Mouse (Mus musculus) layer of hippocampus, postnatal 14 days (tissue): ENCODE results near the gene Plaa. TPM values are rescaled to one million over a fixed set of nuclear protein-coding genes. Genes with fewer than 3 reads are reported as not detected.
"Not testable (repeated sequence)": the region's sequence is repeated elsewhere in the genome, so short reads cannot be mapped to it uniquely, and the experiment has no call there.

ENCODE experiments used
- DNase-seq, 2 experiments: peaks; one replicate each; pipeline ENCODE4 v3.0.0; 2021 to 2022; ENCODE audit warnings: low spot score in 2 of 2, mixed read lengths in 1 of 2
- long read RNA-seq, 2 experiments: library from polyadenylated mRNA; stranded (forward); transcript quantifications; one replicate each; pipeline ENCODE4 v2.0.0; 2021
- total RNA-seq, 2 experiments: library from RNA; stranded (reverse); gene quantifications; 2 replicates each; pipeline ENCODE4 v1.2.3; 2021

Gene Plaa
- total RNA-seq = 10 to 100 TPM; 56.5 to 60.9 TPM
- long read RNA-seq, experiment 1, transcript Plaa-201 (14 exons, 2,784 nt) = major isoform, 41 of 51 reads
- long read RNA-seq, experiment 1, partial matches to known transcripts = 3 of 51 reads
- long read RNA-seq, experiment 1, other reads (novel, unspliced or antisense) = 6 of 51 reads
- long read RNA-seq, experiment 2, transcript Plaa-201 (14 exons, 2,784 nt) = major isoform, 49 of 59 reads
- long read RNA-seq, experiment 2, partial matches to known transcripts = 3 of 59 reads
- long read RNA-seq, experiment 2, other reads (novel, unspliced or antisense) = 7 of 59 reads

GRCm38 (mm10) chr4:94603031-94603629 is at the start of gene Plaa:
Gene Plaa (minus strand): TSS chr4:94603244.
- DNase-seq = peak; percentile 94 to 96

DNA sequence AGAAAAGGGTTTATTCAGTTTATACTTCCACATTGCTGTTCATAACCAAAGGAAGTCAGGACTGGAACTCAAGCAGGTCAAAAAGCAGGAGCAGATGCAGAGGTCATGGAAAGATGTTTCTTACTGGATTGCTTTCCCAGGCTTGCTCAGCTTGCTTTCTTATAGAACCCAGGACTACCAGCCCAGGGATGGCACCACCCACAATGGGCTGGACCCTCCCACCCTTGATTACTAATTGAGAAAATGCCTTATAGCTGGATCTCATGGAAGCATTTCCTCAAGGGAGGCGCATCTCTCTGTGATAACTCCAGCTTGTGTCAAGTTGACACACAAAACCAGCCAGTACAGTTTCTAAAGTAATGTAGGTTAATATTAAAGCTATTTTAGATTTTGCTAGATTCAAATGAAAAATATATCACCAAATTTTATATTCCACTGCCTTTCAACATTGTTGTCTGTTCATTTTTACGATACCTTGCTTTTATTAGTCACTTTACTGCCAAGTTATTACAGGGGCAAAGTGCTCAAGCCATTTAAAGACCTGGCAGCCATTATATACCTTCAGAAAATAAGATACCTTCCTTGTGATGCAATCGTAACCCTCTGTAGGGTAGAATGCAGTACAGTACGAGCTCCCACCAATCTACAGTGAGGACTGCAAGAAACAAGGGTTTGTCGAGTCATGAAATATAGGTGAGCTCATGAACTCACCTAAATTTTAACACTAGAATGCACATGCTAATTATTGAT is 47.6 kb upstream of the Plaa start:
- DNase-seq = not testable (repeated sequence)

DNA sequence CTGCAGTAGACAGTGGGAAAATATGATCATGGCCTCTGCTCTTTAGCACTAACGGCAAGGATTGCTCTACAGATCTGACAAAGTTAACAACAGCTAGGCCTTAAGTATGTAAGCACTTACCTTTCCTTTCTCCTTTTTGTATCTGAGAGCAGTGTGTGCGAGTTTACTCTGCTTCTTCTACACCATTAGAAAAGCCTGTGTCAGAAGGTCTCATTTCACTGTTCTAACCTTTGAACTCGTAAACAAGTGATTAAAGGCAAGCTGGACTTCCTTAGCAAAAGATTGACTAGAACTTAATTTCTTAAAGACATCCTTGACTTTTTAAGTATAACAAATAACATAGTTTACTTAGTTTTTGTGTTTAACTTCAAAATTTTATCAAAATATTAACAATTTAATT is 46.9 kb upstream of the Plaa start, which contains the start of gene Lrrc19:
TSS of gene Lrrc19 (minus strand) at position 225 of the 400 bp plus-strand sequence.
- no peak for DNase-seq

DNA sequence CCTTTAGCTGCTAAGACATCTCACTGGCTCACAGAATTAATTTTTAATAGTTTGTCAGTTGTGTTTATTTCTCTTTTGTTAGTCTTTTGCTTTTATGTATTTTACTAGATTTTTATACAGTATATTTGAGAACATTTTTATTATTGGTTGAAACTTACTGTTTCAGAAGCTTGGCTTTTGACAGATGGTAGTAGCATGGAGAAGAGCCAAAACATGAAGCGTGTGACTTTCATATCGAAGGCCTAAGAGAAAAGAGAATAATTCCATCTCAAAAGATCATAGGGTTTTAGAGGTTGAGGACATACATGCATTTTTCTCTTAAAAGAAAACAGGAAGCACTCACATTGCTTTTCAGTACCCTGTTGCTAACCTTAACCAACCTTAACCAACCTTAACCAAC is 40.1 kb upstream of the Plaa start:
- peak in 1 of 2 experiments; percentile 51 for DNase-seq

GRCm38 (mm10) chr4:94620077-94620476 is 17.0 kb upstream of the Plaa start:
- no peak for DNase-seq

- DNase-seq = no peak
These were observed 11.6 kb upstream of the Plaa start for GRCm38 (mm10) chr4:94614627-94615006.

GRCm38 (mm10) chr4:94613972-94614626 is 11.1 kb upstream of the Plaa start, which contains the start of gene Ift74:
Gene Ift74 (plus strand): TSS chr4:94614491.
- DNase-seq = peak; percentile 92 to 96

- DNase-seq = no peak
These were observed 7.3 kb upstream of the Plaa start for GRCm38 (mm10) chr4:94610339-94610738.

DNA sequence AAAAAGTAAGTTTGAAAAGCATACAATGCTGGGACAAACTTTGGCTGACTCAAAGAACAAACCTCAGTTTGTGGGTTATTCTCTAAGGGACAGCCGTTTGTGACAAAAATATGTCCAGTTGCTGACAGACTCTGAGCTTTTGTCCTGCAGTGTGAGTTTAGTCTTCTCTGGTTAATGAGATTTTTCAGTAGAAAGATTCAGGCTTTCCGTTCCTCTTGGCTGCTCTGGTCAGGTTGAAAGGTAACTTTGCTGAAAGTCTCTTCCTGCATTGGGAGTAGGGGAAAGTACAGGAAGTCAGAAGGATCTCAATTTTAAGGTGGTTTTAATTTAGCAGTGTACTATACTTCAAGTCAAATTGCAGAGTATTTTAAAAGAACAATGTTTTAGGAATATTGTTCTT is 2.5 kb upstream of the Plaa start:
- no peak for DNase-seq

DNA sequence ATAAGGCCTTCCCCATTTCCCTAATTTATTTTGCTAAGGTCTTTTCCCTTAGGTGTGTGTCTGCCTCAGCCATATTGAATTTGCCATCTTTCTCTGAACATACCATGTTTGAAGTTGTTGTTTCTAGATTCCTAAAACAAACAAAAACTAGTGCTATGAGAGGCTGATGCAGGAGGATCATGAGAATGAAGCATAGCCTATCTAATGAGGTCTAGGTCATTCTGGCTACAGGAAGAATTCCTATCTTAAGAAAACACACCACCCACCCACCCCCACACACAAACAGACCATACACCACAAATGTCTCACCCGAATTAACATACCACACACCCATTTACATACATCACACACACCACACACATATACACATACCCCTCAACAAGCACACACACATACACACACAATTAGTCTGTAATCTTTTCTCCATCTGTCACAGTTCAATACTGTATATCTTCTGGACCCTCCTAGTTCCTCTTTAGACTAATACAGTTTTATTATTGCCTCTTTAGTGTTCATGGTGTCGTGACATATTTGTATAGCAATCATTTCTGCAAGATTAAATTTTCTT is 1.5 kb upstream of the Plaa start:
- DNase-seq = no peak

DNA sequence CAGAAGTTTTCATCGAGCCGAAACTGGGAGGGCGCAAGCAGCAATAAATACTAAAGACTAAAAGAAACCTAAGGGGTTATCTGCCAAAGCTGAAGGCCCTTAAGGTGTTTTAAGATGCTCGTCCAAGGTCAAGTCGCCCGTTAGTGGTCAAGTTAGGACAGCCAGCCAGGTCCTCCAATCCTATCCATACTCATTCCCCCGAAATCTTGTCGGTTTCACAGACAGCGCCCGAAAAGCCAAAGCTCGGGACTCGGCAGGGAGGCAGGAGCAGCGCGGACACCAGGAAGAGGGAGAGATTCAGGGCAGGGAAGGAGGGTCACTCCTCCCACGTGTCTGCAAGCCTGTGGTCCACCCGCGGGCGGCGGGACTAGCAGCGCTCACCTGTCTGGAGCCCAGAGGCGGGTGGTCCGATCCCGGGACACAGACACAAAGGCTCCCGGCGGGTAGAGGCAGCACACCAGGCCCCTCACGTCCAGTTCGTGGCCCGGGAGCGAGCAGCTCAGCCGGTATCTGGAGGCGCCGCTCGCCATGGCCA is 481 bp downstream of the Plaa start:
- DNase-seq = no peak

DNA sequence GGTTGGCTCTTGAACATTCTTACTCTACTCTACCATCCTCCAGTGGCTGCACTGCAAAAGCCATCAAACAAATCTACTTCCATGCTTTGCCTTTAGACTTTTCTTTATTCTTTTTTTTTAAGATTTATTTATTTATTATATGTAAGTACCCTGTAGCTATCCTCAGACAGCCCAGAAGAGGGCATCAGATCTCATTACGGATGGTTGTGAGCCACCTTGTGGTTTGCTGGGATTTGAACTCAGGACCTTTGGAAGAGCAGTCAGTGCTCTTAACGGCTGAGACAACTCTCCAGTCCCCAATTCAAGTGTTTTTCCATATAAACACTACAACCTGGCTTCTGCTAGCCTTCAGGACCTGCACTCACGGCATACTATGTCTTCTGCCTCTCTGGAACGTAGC is 1.6 kb downstream of the Plaa start:
- no peak for DNase-seq

DNA sequence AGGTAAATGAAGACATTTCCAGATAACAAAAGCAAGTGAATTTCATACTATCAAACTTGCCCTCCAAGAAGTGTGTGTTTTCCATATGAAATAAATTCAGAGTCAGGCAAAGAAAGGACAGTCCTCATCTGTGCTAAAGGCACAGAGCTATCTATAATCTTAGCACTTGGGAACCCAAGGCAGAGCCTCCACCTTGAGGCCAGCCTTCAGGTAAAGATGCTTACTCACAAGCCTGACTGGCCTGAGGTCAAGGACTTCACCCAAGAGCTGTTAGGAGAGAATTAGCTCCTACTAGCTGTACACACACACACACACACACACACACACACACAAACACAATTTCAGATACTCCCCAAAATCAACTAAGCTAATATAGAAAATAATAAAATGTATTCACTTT is 10.3 kb downstream of the Plaa start:
- DNase-seq = no peak

DNA sequence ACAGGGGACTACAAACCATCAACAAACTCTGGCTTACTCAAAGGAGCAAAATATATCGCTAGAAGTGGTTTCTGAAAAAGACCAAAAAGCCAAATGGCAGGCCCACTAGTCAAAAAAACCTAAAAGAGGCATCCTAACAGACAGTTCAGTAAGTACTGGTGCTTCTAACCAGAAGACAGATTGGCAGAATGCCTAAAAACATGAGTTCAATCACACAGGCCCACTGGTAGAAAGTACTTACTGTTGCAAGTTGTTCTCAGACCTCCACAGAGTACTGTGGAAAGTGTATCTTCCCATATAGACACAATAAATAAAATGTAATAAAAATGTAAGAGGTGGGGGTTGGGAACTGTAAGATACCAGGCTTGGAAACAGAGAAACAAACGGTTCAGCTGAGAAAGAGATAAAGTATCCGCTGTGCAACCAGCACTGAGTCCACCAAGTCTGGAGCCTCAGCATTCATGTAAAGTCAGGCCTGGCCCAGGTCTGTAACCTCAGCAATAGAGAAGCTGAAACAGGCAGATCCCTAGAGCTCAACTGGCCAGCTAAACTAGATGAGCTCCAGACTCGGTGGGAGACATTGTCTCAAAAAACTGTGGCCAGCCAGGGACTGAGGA is 11.2 kb downstream of the Plaa start:
- no peak for DNase-seq

DNA sequence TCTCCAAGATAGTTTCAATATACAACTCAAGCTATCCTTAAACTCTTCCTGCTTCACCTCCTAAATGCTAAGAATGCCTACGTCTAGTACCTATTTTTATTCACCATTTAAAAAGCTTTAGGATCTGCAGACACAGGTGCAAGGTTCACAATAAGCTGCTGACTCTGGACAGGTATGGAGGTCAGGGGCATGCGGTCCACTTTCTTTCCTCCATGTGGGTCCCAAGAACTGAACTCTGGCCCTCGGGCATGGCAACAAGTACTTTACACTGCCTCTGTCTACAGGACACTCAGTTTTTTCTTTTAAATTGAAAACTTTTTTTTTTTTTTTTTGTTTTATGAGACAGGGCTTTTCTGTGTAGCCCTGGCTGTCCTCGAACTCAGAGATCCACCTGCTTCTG is 30.4 kb downstream of the Plaa start:
- no peak for DNase-seq

- DNase-seq = no peak
These were observed 38.7 kb downstream of the Plaa start for GRCm38 (mm10) chr4:94564297-94564696.

GRCm38 (mm10) chr4:94561954-94562648 is 40.9 kb downstream of the Plaa start:
- no peak for DNase-seq

DNA sequence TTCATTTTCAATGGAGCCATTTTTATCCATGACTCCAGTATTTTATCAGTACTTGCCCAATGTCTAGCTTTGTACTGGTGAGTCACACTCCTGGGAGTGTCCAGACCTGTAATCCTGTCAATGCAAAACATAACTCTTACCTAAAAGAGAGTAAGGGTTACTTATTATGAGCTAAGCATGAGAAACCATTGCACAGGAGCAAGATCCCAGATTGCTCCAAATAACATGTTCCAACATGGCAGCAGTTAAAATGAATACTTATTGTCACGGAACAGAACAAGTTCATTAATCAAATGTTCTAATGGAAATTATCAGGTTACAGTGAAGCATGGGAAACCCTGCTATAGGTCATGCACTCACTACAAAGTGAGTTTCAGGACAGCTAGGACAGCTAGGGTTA is 42.7 kb downstream of the Plaa start:
- no peak for DNase-seq

GRCm38 (mm10) chr4:94559266-94559665 is 43.8 kb downstream of the Plaa start:
- DNase-seq = no peak

GRCm38 (mm10) chr4:94557145-94557544 is 45.9 kb downstream of the Plaa start:
- no peak for DNase-seq
